Mouse (Mus musculus) cerebellum, adult 2 months (tissue): Measurements from ENCODE around the gene Cfap161.

Experiments used
- CTCF ChIP-seq: fragments of 200-500 bp; IDR thresholded peaks from 2 replicates; pipeline ENCODE4 v1.5.1; 2011; ENCODE audit warnings: low read depth, mild to moderate bottlenecking, control low read depth, low read length, moderate library complexity, borderline replicate concordance; ENCODE audit not compliant: insufficient read depth
- POLR2A ChIP-seq: fragments of 200-500 bp; IDR thresholded peaks from 2 replicates; pipeline ENCODE4 v1.6.1; 2011; ENCODE audit warnings: low read length, control low read depth, borderline replicate concordance; ENCODE audit not compliant: insufficient read depth

GRCm38 (mm10) chr7:83751055-83751454, 43.6 kb downstream of the Cfap161 start:
- TF ChIP-seq CTCF = no peak
- no peak for TF ChIP-seq POLR2A
